Mouse (Mus musculus) neutrophil, adult 59 days (primary cell): Measurements from ENCODE around the gene Ceacam10. TPM values are rescaled to one million over a fixed set of nuclear protein-coding genes. Genes with fewer than 3 reads are reported as not detected.

Source experiments
- total RNA-seq, 2 experiments: library from RNA; stranded (reverse); gene quantifications; 1 replicate in 1 of 2; 2 replicates in 1 of 2; pipeline ENCODE4 v1.2.4; 2023

Ceacam10 gene
- total RNA-seq: 10 to 100 TPM; 74.1 to 80.0 TPM

GRCm38 (mm10) chr7:24776918-24777317, at the start of gene Ceacam10:
Gene Ceacam10 (plus strand): TSS chr7:24777206.

GRCm38 (mm10) chr7:24760211-24760610, 16.8 kb upstream of the Ceacam10 start, which contains the start of gene Cd177:
Gene Cd177 (minus strand): TSS chr7:24760311.

Other genes with a start within 250 kb of the Ceacam10 start
- gene Irgq, start 246.5 kb upstream of the Ceacam10 start, total RNA-seq: 1 to 10 TPM; 6.0 to 6.2 TPM
- not detected for gene Pinlyp, start 231.1 kb upstream of the Ceacam10 start, total RNA-seq
- 10 to 100 TPM; 27.4 to 33.8 TPM for gene Xrcc1, start 230.9 kb upstream of the Ceacam10 start, total RNA-seq
- 10 to 100 TPM; 71.6 to 77.0 TPM for gene Ethe1, start 189.7 kb upstream of the Ceacam10 start, total RNA-seq
- under 1 TPM in 1 of 2 experiments, not detected in 1; 0.13 TPM for gene Zfp575, start 189.6 kb upstream of the Ceacam10 start, total RNA-seq
- gene Phldb3, start 166.4 kb upstream of the Ceacam10 start, total RNA-seq: 1 to 10 TPM; 5.7 to 5.8 TPM
- gene Lypd3, start 140.7 kb upstream of the Ceacam10 start, total RNA-seq: not detected
- gene Tex101, start 100.5 kb upstream of the Ceacam10 start, total RNA-seq: not detected
- gene BC049730, start 68.0 kb upstream of the Ceacam10 start, total RNA-seq: 1 to 10 TPM in 1 of 2 experiments, under 1 TPM in 1; 0.97 to 2.1 TPM
- gene Gm4763, start 50.3 kb upstream of the Ceacam10 start, total RNA-seq: 1 to 10 TPM; 8.0 to 9.5 TPM
- 1,000 to 10,000 TPM; 1,138 to 1,339 TPM for gene Cd177, start 16.9 kb upstream of the Ceacam10 start, total RNA-seq
- gene Gm9844, start 85.0 kb downstream of the Ceacam10 start, total RNA-seq: 1 to 10 TPM; 1.0 to 1.9 TPM
- not detected for gene Lypd4, start 92.7 kb downstream of the Ceacam10 start, total RNA-seq
- not detected for gene Dmrtc2, start 92.9 kb downstream of the Ceacam10 start, total RNA-seq
- gene Rps19, start 107.2 kb downstream of the Ceacam10 start, total RNA-seq: 100 to 1,000 TPM; 709 to 835 TPM
- 10 to 100 TPM in 1 of 2 experiments, 1 to 10 TPM in 1; 6.0 to 16.1 TPM for gene Cd79a, start 120.2 kb downstream of the Ceacam10 start, total RNA-seq
- 100 to 1,000 TPM; 599 to 603 TPM for gene Arhgef1, start 125.7 kb downstream of the Ceacam10 start, total RNA-seq
- not detected for gene Gm4881, start 167.3 kb downstream of the Ceacam10 start, total RNA-seq
- 100 to 1,000 TPM; 126 to 160 TPM for gene Rabac1, start 195.5 kb downstream of the Ceacam10 start, total RNA-seq
- gene Atp1a3, start 228.8 kb downstream of the Ceacam10 start, total RNA-seq: 100 to 1,000 TPM; 196 to 231 TPM